Mouse (Mus musculus): ENCODE measurements at regions not wholly inside any gene's neighbourhood (a gene's known extent, or its start where the extent isn't known, plus 50 kb on each side); places are given as distances from the start of the nearest gene placed in this dataset.

GRCm38 (mm10) chr3:156198688-156199087 is 362.9 kb upstream of the Negr1 start:
- TF ChIP-seq GATA1 (IDR thresholded peaks at IDR 0.05; ENCODE audit: borderline replicate concordance, low read length), result no peak
- no peak for TF ChIP-seq FLI1 (IDR thresholded peaks at IDR 0.05; ENCODE audit: low read length)
